Mouse (Mus musculus): ENCODE measurements at regions not wholly inside any gene's neighbourhood (a gene's known extent, or its start where the extent isn't known, plus 50 kb on each side); places are given as distances from the start of the nearest gene placed in this dataset.

- H3K4me3 ChIP-seq: no peak overlapping the region
- WGBS: 82% methylated on average over 4 of the region's 4 CpGs
- ATAC-seq (ENCODE audit: low FRiP score, low read depth): no peak
These were observed 303.2 kb downstream of the Rergl start for GRCm38 (mm10) chr6:139198601-139199000.

GRCm38 (mm10) chr6:139186431-139186830 is 315.3 kb downstream of the Rergl start:
- 53% methylated on average over 8 of the region's 8 CpGs for WGBS
- Histone ChIP-seq H3K36me3 (no peaks in the 10 kb centered on the region), H3K4me1 (no peaks in the 10 kb centered on the region), H3K27ac (no peak overlapping the region), H3K4me2 (replicated peaks) (no peak overlapping the region), H3K27me3 (no peaks in the 10 kb centered on the region), H3K9ac (no peak overlapping the region), H3K4me3 (no peak overlapping the region), H3K9me3 (no peaks in the 10 kb centered on the region)
- ATAC-seq (ENCODE audit: low FRiP score, low read depth): no peak

More at GRCm38 (mm10) chr6:139198601-139199000, 303.2 kb downstream of the Rergl start:
- H3K36me3 ChIP-seq: no peaks in the 10 kb centered on the region
- H3K27ac ChIP-seq: no peak overlapping the region
- no peak overlapping the region for H3K9ac ChIP-seq
- H3K9me3 ChIP-seq: 0 out of 2 replicates have a peak, but pooled peaks cover 6% of the 10 kb centered on the region
- H3K4me1 ChIP-seq: no peaks in the 10 kb centered on the region
- no peaks in the 10 kb centered on the region for H3K27me3 ChIP-seq
- no peak overlapping the region for H3K4me2 ChIP-seq (replicated peaks)

GRCm38 (mm10) chr6:139160352-139160751 is 341.4 kb downstream of the Rergl start:
- Histone ChIP-seq H3K9ac (no peak overlapping the region), H3K36me3 (no peaks in the 10 kb centered on the region), H3K4me3 (no peak overlapping the region), H3K4me1 (no peaks in the 10 kb centered on the region), H3K27me3 (no peaks in the 10 kb centered on the region), H3K27ac (no peak overlapping the region), H3K4me2 (replicated peaks) (no peak overlapping the region), H3K9me3 (no peaks in the 10 kb centered on the region)
- no peak for ATAC-seq (ENCODE audit: low FRiP score, low read depth)
- 87% methylated on average over 6 of the region's 6 CpGs for WGBS

- Histone ChIP-seq H3K27ac (no peak overlapping the region), H3K9me3 (no peaks in the 10 kb centered on the region), H3K4me3 (no peak overlapping the region), H3K36me3 (no peaks in the 10 kb centered on the region), H3K27me3 (no peaks in the 10 kb centered on the region), H3K4me1 (no peaks in the 10 kb centered on the region), H3K9ac (no peak overlapping the region), H3K4me2 (replicated peaks) (no peak overlapping the region)
- no peak for ATAC-seq (ENCODE audit: low FRiP score, low read depth)
- WGBS: 72% methylated on average over 4 of the region's 4 CpGs
These were observed 342.0 kb downstream of the Rergl start for GRCm38 (mm10) chr6:139159741-139160140.

- Histone ChIP-seq H3K36me3 (no peaks in the 10 kb centered on the region), H3K9ac (no peak overlapping the region), H3K4me2 (replicated peaks) (no peak overlapping the region), H3K27ac (no peak overlapping the region), H3K9me3 (no peaks in the 10 kb centered on the region), H3K4me3 (no peak overlapping the region), H3K4me1 (no peaks in the 10 kb centered on the region), H3K27me3 (no peaks in the 10 kb centered on the region)
- no peak for ATAC-seq (ENCODE audit: low FRiP score, low read depth)
- 91% methylated on average over 1 of the region's 1 CpGs for WGBS
These were observed 347.0 kb downstream of the Rergl start for GRCm38 (mm10) chr6:139154802-139155201.

- no peaks in the 10 kb centered on the region for H3K27me3 ChIP-seq
- no peak for ATAC-seq (ENCODE audit: low FRiP score, low read depth)
- no peak overlapping the region for H3K27ac ChIP-seq
- H3K36me3 ChIP-seq: no peaks in the 10 kb centered on the region
- 63% methylated on average over 4 of the region's 6 CpGs for WGBS
- no peak overlapping the region for H3K4me2 ChIP-seq (replicated peaks)
- H3K4me1 ChIP-seq: no peaks in the 10 kb centered on the region
- H3K9ac ChIP-seq: no peak overlapping the region
- H3K9me3 ChIP-seq: no peaks in the 10 kb centered on the region
- no peak overlapping the region for H3K4me3 ChIP-seq
These were observed 366.1 kb downstream of the Rergl start for GRCm38 (mm10) chr6:139135693-139136092.

GRCm38 (mm10) chr6:139132083-139132679 is 369.6 kb downstream of the Rergl start:
- H3K27ac ChIP-seq: no peak overlapping the region
- no peaks in the 10 kb centered on the region for H3K9me3 ChIP-seq
- H3K4me1 ChIP-seq: no peaks in the 10 kb centered on the region
- no peaks in the 10 kb centered on the region for H3K27me3 ChIP-seq
- ATAC-seq (ENCODE audit: low FRiP score, low read depth): no peak
- H3K4me3 ChIP-seq: no peak overlapping the region
- no peak overlapping the region for H3K4me2 ChIP-seq (replicated peaks)
- H3K9ac ChIP-seq: no peak overlapping the region
- WGBS: 91% methylated on average over 15 of the region's 15 CpGs
- no peaks in the 10 kb centered on the region for H3K36me3 ChIP-seq

GRCm38 (mm10) chr6:139108263-139108662 is 393.5 kb downstream of the Rergl start:
- H3K9ac ChIP-seq: no peak overlapping the region
- no peaks in the 10 kb centered on the region for H3K4me1 ChIP-seq
- no peak overlapping the region for H3K4me2 ChIP-seq (replicated peaks)
- ATAC-seq (ENCODE audit: low FRiP score, low read depth): no peak
- H3K27me3 ChIP-seq: no peaks in the 10 kb centered on the region
- H3K9me3 ChIP-seq: no peaks in the 10 kb centered on the region
- H3K36me3 ChIP-seq: no peaks in the 10 kb centered on the region
- no peak overlapping the region for H3K4me3 ChIP-seq
- WGBS: 72% methylated on average over 6 of the region's 6 CpGs
- no peak overlapping the region for H3K27ac ChIP-seq

GRCm38 (mm10) chr6:139103397-139103796 is 398.4 kb downstream of the Rergl start:
- H3K36me3 ChIP-seq: no peaks in the 10 kb centered on the region
- H3K9me3 ChIP-seq: no peaks in the 10 kb centered on the region
- no peak overlapping the region for H3K4me2 ChIP-seq (replicated peaks)
- H3K27ac ChIP-seq: no peak overlapping the region
- no peak overlapping the region for H3K4me3 ChIP-seq
- H3K27me3 ChIP-seq: no peaks in the 10 kb centered on the region
- no peaks in the 10 kb centered on the region for H3K4me1 ChIP-seq
- H3K9ac ChIP-seq: no peak overlapping the region
- 66% methylated on average over 3 of the region's 3 CpGs for WGBS
- no peak for ATAC-seq (ENCODE audit: low FRiP score, low read depth)

GRCm38 (mm10) chr6:139099273-139099672 is 402.5 kb downstream of the Rergl start:
- H3K27me3 ChIP-seq: no peaks in the 10 kb centered on the region
- WGBS: 86% methylated on average over 11 of the region's 11 CpGs
- H3K9me3 ChIP-seq: no peaks in the 10 kb centered on the region
- H3K36me3 ChIP-seq: no peaks in the 10 kb centered on the region
- no peaks in the 10 kb centered on the region for H3K4me1 ChIP-seq
- H3K27ac ChIP-seq: no peak overlapping the region
- H3K4me3 ChIP-seq: no peak overlapping the region
- no peak overlapping the region for H3K4me2 ChIP-seq (replicated peaks)
- no peak overlapping the region for H3K9ac ChIP-seq
- ATAC-seq (ENCODE audit: low FRiP score, low read depth): no peak

GRCm38 (mm10) chr6:139075433-139075832 is 417.1 kb upstream of the Igbp1b start:
- Histone ChIP-seq H3K4me2 (replicated peaks) (no peak overlapping the region), H3K27me3 (no peaks in the 10 kb centered on the region), H3K9ac (no peak overlapping the region), H3K4me1 (no peaks in the 10 kb centered on the region), H3K27ac (no peak overlapping the region), H3K4me3 (no peak overlapping the region), H3K36me3 (no peaks in the 10 kb centered on the region), H3K9me3 (no peaks in the 10 kb centered on the region)
- no peak for ATAC-seq (ENCODE audit: low FRiP score, low read depth)
- WGBS: 77% methylated on average over 4 of the region's 4 CpGs

- no peak for ATAC-seq (ENCODE audit: low FRiP score, low read depth)
- no peaks in the 10 kb centered on the region for H3K9me3 ChIP-seq
- H3K4me1 ChIP-seq: no peaks in the 10 kb centered on the region
- WGBS: 72% methylated on average over 3 of the region's 3 CpGs
- H3K27ac ChIP-seq: no peak overlapping the region
- no peak overlapping the region for H3K9ac ChIP-seq
- no peak overlapping the region for H3K4me2 ChIP-seq (replicated peaks)
- no peak overlapping the region for H3K4me3 ChIP-seq
- H3K27me3 ChIP-seq: no peaks in the 10 kb centered on the region
- no peaks in the 10 kb centered on the region for H3K36me3 ChIP-seq
These were observed 369.4 kb upstream of the Igbp1b start for GRCm38 (mm10) chr6:139027696-139028095.

- no peaks in the 10 kb centered on the region for H3K36me3 ChIP-seq
- H3K27me3 ChIP-seq: no peaks in the 10 kb centered on the region
- no peaks in the 10 kb centered on the region for H3K9me3 ChIP-seq
- WGBS: 84% methylated on average over 4 of the region's 4 CpGs
- H3K27ac ChIP-seq: no peak overlapping the region
- H3K4me3 ChIP-seq: no peak overlapping the region
- no peak overlapping the region for H3K9ac ChIP-seq
- no peak for ATAC-seq (ENCODE audit: low FRiP score, low read depth)
- no peak overlapping the region for H3K4me2 ChIP-seq (replicated peaks)
- H3K4me1 ChIP-seq: no peaks in the 10 kb centered on the region
These were observed 356.2 kb upstream of the Igbp1b start for GRCm38 (mm10) chr6:139014526-139014925.

All from limb, embryonic 13.5 days (tissue).